Mouse (Mus musculus) liver, embryonic 15.5 days (tissue): ENCODE data around the gene Acat1. TPM values are rescaled to one million over a fixed set of nuclear protein-coding genes. Genes with fewer than 3 reads are reported as not detected.

ENCODE experiments used
- ATAC-seq: fragments of 200-750 bp; cut with Nextera tagmentation; 2 replicates; pipeline ENCODE4 v1.8.0; 2017; ENCODE audit warnings: moderate number of reproducible peaks, mild to moderate bottlenecking, moderate library complexity; ENCODE audit not compliant: insufficient read depth
- H3K27ac ChIP-seq: fragments of 300-500 bp; sonication (generic); replicated peaks from 2 replicates; pipeline ENCODE4 v1.5.1; 2015; ENCODE audit warnings: mild to moderate bottlenecking, inconsistent platforms
- H3K27me3 ChIP-seq: fragments of 300-500 bp; sonication (generic); 2 replicates; pipeline ENCODE4 v1.6.1; 2015; ENCODE audit warnings: mild to moderate bottlenecking, inconsistent platforms
- H3K36me3 ChIP-seq: fragments of 300-500 bp; sonication (generic); replicated peaks from 2 replicates; pipeline ENCODE4 v1.6.1; 2015; ENCODE audit warnings: moderate library complexity, mild to moderate bottlenecking, inconsistent platforms
- H3K4me1 ChIP-seq: fragments of 300-500 bp; sonication (generic); replicated peaks from 2 replicates; pipeline ENCODE4 v1.6.1; 2015; ENCODE audit warnings: inconsistent platforms
- H3K4me2 ChIP-seq: fragments of 300-500 bp; sonication (generic); 2 replicates; pipeline ENCODE4 v1.6.1; 2015; ENCODE audit warnings: moderate library complexity, mild to moderate bottlenecking, inconsistent platforms
- H3K4me3 ChIP-seq: fragments of 300-500 bp; sonication (generic); replicated peaks from 2 replicates; pipeline ENCODE4 v1.5.1; 2015; ENCODE audit warnings: mild to moderate bottlenecking, inconsistent platforms
- H3K9ac ChIP-seq: fragments of 300-500 bp; sonication (generic); 2 replicates; pipeline ENCODE4 v1.6.1; 2015; ENCODE audit warnings: moderate library complexity, mild to moderate bottlenecking, inconsistent platforms
- H3K9me3 ChIP-seq: fragments of 300-500 bp; sonication (generic); replicated peaks from 2 replicates; pipeline ENCODE4 v1.6.1; 2016; ENCODE audit warnings: inconsistent platforms
- WGBS: fragments of 180-500 bp; shearing (Covaris S2); methylation state at CpG from one replicate; pipeline ENCODE4 v1.1.7; 2015; ENCODE audit warnings: mixed read lengths; ENCODE audit not compliant: insufficient replicate concordance; 5-methylcytosine and 5-hydroxymethylcytosine counted together
- polyA plus RNA-seq: library from polyadenylated mRNA; unstranded; fragments of >200 nt; fragmentation: Nextera tagmentation; extraction: Ambion mirVana; gene quantifications from 2 replicates; pipeline ENCODE4 v1.2.1, GENCODE M21; 2015

Acat1 gene
- polyA plus RNA-seq, 1 experiment from 2014 or later = 107 TPM

DNA sequence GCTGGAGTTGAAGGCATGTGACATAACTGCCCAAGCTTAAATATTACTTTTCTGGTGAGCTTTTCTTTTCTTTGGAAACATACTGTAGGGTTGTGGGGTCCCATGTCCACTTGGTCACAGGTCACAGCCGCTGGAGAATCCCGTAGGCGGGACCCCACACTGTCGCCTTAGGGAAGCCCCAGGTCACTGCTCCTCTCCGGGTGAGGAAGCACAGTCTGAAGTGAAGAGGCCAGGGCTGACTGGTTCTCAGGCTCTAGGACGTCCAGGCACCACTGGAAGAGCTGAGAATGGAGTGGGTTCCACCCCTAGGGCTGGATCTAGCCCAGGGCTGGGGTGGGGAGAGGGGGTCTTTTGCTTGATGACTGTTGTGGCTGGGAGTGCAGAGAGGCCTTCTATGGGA lies 11.6 kb downstream of the Acat1 start:
- H3K36me3 ChIP-seq = peaks cover 10% of the 10 kb centered on the region
- H3K27me3 ChIP-seq = no peaks in the 10 kb centered on the region
- no peak overlapping the region for H3K4me3 ChIP-seq
- H3K9me3 ChIP-seq = no peaks in the 10 kb centered on the region
- H3K4me2 ChIP-seq = no peak overlapping the region
- no peak overlapping the region for H3K9ac ChIP-seq
- ATAC-seq = no peak
- no peak overlapping the region for H3K27ac ChIP-seq
- peaks cover 5% of the 10 kb centered on the region for H3K4me1 ChIP-seq
- WGBS = 68% methylated on average over 6 of the region's 6 CpGs

DNA sequence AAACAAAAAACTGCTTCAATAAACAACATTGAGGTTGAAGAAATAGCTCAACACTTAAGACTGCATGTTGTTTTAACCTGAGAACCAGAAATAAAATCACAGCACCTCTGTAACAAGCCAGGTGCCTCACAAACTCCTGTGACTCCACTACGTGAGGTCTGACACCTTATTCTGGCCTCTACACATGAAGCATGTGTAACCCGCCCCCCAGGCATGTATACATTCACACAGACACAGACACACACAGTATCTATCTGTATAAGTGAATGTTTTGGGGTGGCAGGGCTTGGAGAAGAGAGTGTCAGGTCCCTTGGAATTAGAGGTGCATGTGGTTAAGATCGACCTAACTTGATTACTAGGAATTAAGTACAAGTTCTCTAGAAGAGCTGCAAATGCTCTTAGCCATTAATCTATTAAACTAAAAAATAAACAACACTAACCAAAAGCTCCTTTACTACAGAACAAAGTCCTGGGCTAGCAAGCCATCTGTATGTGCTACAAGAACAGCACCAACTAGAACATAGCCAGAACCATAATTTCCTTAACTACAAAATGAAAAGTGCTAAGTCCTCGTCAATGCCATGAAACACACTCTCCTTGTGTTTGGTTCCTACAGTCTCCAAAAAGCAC lies 13.1 kb downstream of the Acat1 start:
- H3K4me1 ChIP-seq = no peaks in the 10 kb centered on the region; the same call in 1 of the 2 replicates
- no peak overlapping the region for H3K4me2 ChIP-seq
- H3K9ac ChIP-seq = no peak overlapping the region
- H3K27me3 ChIP-seq = no peaks in the 10 kb centered on the region
- no peak overlapping the region for H3K27ac ChIP-seq
- WGBS = 73% methylated on average over 4 of the region's 4 CpGs
- no peak overlapping the region for H3K4me3 ChIP-seq
- no peaks in the 10 kb centered on the region for H3K9me3 ChIP-seq
- H3K36me3 ChIP-seq = peaks cover 19% of the 10 kb centered on the region
- no peak for ATAC-seq

DNA sequence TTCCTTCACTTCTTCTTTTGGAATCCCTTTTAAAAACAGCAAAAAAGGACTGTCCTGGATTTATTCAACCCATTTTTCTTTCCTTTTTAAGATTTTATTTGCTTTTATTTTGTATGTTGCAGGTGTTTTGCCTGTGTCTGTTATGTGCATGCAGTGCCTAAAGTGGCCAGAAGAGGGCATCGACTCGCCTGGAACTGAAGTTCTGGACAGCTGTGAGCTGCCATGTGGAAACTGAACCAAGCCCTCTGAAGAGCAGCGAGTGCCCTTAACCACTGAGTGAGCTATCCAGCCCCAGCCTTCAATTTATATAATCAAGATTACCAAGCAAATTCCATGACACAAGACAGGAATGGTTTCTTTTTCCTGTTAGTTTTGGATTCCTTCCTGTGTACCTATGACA lies 15.4 kb downstream of the Acat1 start:
- no peak for ATAC-seq
- H3K27ac ChIP-seq = no peak overlapping the region
- no peaks in the 10 kb centered on the region for H3K9me3 ChIP-seq
- H3K27me3 ChIP-seq = no peaks in the 10 kb centered on the region
- whole genome bisulfite sequencing = 7% methylated on average over 3 of the region's 3 CpGs
- peaks cover 27% of the 10 kb centered on the region for H3K36me3 ChIP-seq
- H3K4me3 ChIP-seq = no peak overlapping the region
- H3K4me1 ChIP-seq = no peaks in the 10 kb centered on the region; the same call in 1 of the 2 replicates
- H3K9ac ChIP-seq = no peak overlapping the region
- H3K4me2 ChIP-seq = no peak overlapping the region

DNA sequence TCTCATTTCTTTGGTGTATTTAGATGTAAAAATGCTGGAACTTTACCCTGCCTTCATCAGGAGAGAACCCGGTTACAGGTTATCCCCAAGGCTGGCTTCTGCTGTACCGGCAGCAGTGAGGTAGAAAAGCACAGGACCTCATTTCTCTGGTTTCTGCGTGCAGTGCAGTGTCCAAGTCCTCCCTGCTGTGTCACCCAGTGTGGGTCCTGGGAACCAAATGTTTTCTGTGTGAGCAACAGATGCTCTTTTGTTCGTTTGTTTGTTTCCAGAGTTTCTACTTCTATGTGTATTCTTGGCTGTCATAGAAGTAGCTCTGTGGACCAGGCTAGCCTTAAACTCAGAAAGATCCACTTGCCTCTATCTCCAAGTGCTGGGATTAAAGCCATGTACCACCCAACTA lies 28.3 kb downstream of the Acat1 start:
- WGBS = 85% methylated on average over 4 of the region's 4 CpGs
- peaks cover 79% of the 10 kb centered on the region for H3K36me3 ChIP-seq
- no peaks in the 10 kb centered on the region for H3K27me3 ChIP-seq
- no peaks in the 10 kb centered on the region for H3K9me3 ChIP-seq
- no peak overlapping the region for H3K4me2 ChIP-seq
- no peak overlapping the region for H3K27ac ChIP-seq
- H3K9ac ChIP-seq = no peak overlapping the region
- H3K4me3 ChIP-seq = no peak overlapping the region
- no peaks in the 10 kb centered on the region for H3K4me1 ChIP-seq
- no peak for ATAC-seq

DNA sequence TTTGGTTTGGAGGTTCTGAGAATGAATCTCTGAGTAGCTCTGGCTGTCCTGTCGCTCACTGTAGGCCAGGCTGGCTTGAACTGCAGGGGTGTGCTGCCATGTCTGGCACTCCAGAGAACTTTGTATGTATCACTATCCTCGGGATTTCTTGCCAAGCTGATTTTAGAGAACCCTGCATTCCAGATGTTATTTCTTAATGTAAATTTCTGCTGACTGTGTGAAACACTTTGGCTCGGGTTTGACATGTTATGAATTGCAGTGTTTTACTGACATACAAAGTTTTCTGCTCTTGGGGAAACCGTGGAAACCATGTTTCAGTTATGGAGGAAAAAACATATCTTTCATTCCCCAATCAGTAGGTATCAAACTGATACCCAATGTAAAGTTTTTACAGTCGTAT lies 34.5 kb downstream of the Acat1 start:
- WGBS = 77% methylated on average over 5 of the region's 5 CpGs
- Histone ChIP-seq H3K9me3 (no peaks in the 10 kb centered on the region), H3K9ac (no peak overlapping the region), H3K36me3 (peaks cover 70% of the 10 kb centered on the region), H3K4me1 (peaks cover 3% of the 10 kb centered on the region; the same call in 1 of the 2 replicates), H3K27ac (no peak overlapping the region), H3K4me3 (no peak overlapping the region), H3K4me2 (no peak overlapping the region), H3K27me3 (no peaks in the 10 kb centered on the region)
- ATAC-seq = no peak

DNA sequence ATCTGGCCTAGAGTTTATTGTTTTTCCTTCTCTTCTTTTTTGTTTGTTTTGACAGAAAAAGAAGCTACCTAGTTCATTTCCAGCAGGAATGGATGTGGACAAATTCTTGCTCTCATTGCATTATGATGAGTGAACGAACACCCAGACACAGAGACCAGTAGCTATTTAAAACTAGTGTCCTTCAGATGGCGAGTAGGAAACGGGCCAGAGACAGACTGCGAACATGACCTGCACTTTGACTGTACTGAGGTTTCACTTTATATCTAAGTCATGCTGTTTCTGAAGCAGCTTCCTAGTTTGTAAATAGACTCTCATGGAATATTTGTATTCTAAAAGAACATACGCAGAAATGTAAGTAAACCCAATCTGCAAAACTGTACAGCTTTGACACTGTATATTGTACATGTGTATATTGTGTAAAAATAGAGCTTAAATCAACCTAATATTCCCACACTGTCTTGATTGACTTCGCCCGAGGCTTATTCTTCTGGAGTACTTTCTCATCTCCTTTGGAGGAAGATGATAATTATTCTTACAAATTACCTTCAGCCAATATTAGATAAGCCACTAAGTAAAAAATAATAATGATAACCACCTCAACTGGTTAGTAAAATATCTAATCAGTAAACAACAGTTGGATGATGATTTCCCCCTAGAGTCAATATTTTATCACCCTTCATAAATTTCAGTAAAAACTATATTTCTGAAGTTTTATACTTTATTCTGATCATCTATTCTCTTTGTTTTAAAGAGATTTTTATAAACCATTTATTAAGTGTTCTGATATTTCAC lies 37.5 kb downstream of the Acat1 start:
- Histone ChIP-seq H3K4me2 (no peak overlapping the region), H3K27ac (no peak overlapping the region), H3K4me1 (peaks cover 3% of the 10 kb centered on the region; the same call in 1 of the 2 replicates), H3K9me3 (no peaks in the 10 kb centered on the region), H3K9ac (no peak overlapping the region), H3K27me3 (no peaks in the 10 kb centered on the region), H3K36me3 (peaks cover 69% of the 10 kb centered on the region), H3K4me3 (no peak overlapping the region)
- no peak for ATAC-seq
- WGBS = 68% methylated on average over 7 of the region's 7 CpGs

DNA sequence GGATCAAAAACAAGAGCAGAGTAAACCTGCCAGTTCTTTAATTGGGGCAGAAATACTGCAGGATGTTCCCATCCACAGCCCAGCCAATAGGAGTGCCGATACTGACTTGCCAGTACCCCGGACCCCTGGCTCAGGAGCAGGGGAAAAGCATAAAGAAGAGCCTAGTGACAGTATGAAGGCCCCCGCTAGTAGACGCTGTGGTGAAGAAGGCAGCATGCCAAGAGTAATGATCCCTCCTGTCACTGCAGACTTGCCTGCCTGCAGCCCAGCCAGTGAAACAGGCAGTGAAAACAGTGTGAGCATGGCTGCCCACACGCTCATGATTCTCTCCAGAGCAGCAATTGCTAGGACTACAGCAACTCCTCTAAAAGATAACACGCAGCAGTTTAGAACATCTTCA lies 39.5 kb downstream of the Acat1 start:
- 87% methylated on average over 6 of the region's 6 CpGs for WGBS
- H3K27ac ChIP-seq = no peak overlapping the region
- no peaks in the 10 kb centered on the region for H3K9me3 ChIP-seq
- no peak overlapping the region for H3K9ac ChIP-seq
- H3K27me3 ChIP-seq = no peaks in the 10 kb centered on the region
- peaks cover 3% of the 10 kb centered on the region; the same call in 1 of the 2 replicates for H3K4me1 ChIP-seq
- peaks cover 71% of the 10 kb centered on the region for H3K36me3 ChIP-seq
- no peak overlapping the region for H3K4me2 ChIP-seq
- no peak for ATAC-seq
- no peak overlapping the region for H3K4me3 ChIP-seq

DNA sequence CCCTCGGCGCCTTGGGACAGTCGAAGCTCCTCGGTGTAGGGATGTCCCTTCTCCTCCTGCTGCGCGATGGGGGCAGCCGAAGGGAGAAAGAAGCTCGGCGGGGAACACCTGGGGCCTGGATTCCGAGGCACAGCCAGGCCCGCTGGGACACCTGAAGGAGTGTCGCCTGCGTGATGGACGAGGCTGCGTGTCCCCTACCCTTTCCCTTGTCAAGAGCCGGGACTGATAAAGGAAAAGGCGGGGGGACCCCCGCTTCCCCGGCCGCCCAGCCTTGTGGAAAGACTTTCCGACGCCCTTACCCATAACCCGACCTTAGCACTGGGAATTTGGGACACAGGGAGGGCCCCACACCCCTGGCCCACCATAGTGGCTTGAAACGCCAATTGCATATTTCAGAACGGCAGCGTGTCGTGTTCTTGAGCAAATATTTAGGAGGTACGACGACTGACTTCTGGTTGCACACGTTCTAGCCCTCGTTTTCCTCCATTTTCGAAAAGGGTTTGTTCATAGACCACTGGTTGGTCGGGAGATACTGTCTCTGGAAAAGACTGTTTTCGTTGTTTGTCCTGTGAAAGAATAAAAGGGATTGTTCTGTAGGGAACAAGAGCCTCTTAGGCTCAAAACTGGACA lies 72.7 kb downstream of the Acat1 start:
- no peaks in the 10 kb centered on the region for H3K27me3 ChIP-seq
- WGBS = under 1% methylated on average over 33 of the region's 34 CpGs
- peak overlapping the region; percentile 94 for H3K4me3 ChIP-seq
- peaks cover 32% of the 10 kb centered on the region for H3K4me1 ChIP-seq
- peak overlapping the region; percentile 88 for H3K27ac ChIP-seq
- peak overlapping the region; percentile 93 for H3K9ac ChIP-seq
- 0 out of 2 replicates have a peak, but pooled peaks cover 9% of the 10 kb centered on the region for H3K36me3 ChIP-seq
- no peak; the same call in 1 of the 2 replicates for ATAC-seq
- H3K4me2 ChIP-seq = peak overlapping the region; percentile 99
- no peaks in the 10 kb centered on the region for H3K9me3 ChIP-seq

DNA sequence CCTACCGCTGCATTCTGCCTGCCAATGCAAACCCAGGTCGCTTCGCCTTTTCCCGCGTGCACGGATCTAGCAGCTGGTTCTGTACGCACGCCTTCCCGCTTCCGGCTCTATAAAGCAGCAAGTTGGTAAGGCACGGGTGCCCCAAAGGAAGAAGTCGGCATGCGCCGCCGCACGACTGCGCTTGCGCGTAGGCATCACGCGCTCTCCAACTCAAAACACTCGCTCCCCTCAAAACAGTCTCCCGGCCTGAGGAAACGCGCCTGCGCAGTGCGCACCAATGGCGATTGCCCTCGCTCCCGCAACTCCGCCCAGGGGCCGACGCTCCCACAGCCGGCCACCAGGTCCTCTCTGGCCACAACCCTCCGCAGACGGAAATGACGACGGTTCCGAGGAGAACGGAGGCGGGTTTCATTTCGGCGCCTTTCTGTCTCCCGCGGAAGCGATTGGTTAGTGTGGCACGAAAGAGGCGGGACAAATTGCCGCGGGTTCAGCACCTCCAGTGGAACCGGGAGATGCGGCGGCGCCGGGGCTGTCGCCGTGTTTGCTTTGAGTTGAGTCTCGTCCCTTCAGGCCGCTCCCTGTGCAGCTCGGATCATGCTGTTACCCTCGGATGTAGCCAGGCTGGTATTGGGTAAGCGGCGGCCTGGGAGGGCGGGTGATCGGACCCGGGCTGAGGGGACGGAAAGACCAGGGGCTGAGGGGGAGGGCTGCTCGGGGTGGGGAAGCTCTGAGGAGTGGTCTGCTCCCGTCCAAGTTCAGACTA lies 73.4 kb downstream of the Acat1 start, which contains the start of the genes Atm and Npat:
TSS of gene Atm (minus strand) at position 183 of the 763 bp plus-strand sequence.
TSS of gene Npat (plus strand) at position 490 of the 763 bp plus-strand sequence.
- ATAC-seq = peak; percentile 99
- under 1% methylated on average over 69 of the region's 69 CpGs for WGBS
- Histone ChIP-seq H3K9ac (peak within 1 kb of the TSS; percentile 93), H3K4me3 (peak within 1 kb of the TSS; percentile 94), H3K27ac (peak within 1 kb of the TSS; percentile 91), H3K36me3 (0 out of 2 replicates have a peak, but pooled peaks cover 12% of the 10 kb centered on the region), H3K4me2 (peak within 1 kb of the TSS; percentile 99), H3K9me3 (no peaks in the 10 kb centered on the region), H3K4me1 (peaks cover 32% of the 10 kb centered on the region), H3K27me3 (no peaks in the 10 kb centered on the region)

DNA sequence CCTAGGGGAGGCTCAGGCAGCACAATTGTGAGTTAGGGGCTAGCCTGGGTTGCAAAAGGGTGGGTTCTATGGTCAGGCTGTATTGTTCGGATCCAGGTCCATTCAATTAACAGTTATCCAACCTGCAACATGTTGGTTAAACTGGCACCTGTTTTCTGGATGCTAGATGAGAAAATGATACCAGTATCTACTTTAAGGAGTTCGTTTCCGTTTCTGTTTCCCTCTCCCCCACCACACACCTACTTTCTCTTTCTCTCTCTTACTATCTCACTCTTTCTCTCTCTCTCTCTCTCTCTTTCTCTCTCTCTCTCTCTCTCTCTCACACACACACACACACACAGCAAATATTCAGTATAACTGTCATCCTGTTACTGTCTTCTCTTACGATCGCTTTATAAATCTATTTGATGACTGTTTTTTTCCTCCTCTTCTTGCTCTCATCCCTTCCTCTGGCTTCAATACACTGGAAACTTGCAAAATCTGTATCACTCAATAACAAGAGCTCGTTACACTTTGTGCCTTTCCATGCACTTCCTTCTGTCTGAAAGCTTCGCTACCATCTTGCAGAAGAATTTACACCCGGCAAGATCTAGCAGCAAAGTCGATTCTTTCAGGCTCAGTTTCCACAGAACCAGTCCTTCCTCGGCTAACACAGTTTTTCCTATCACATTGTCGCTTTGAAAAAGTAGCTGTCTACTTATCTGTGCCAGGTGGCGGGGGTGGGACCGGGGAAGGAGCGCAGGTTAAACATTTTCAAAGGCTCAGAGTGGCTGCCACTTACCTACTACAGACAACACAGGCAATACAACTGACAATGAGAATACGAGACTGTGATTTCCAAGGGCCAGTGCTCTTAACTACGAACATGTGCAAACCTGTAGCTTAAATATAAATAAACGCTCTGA lies 74.5 kb downstream of the Acat1 start:
- no peaks in the 10 kb centered on the region for H3K9me3 ChIP-seq
- 0 out of 2 replicates have a peak, but pooled peaks cover 19% of the 10 kb centered on the region for H3K36me3 ChIP-seq
- ATAC-seq = no peak
- peak overlapping the region; percentile 99 for H3K4me2 ChIP-seq
- H3K4me3 ChIP-seq = peak overlapping the region; percentile 94
- 7% methylated on average over 17 of the region's 17 CpGs for WGBS
- peak overlapping the region; percentile 69 for H3K9ac ChIP-seq
- H3K27ac ChIP-seq = peak overlapping the region; percentile 91
- H3K4me1 ChIP-seq = peaks cover 32% of the 10 kb centered on the region
- no peaks in the 10 kb centered on the region for H3K27me3 ChIP-seq
